Mouse (Mus musculus) embryonic facial prominence, embryonic 15.5 days (tissue): ENCODE measurements around the gene Casp6. TPM values are rescaled to one million over a fixed set of nuclear protein-coding genes. Genes with fewer than 3 reads are reported as not detected.

Experiments
- ATAC-seq: fragments of 200-750 bp; cut with Nextera tagmentation; 2 replicates; pipeline ENCODE4 v1.8.0; 2017; ENCODE audit warnings: low read depth, moderate TSS enrichment; ENCODE audit not compliant: insufficient number of reproducible peaks, low FRiP score, low TSS enrichment
- H3K27ac ChIP-seq: fragments of 300-500 bp; sonication (generic); replicated peaks from 2 replicates; pipeline ENCODE4 v1.5.1; 2015; ENCODE audit warnings: mild to moderate bottlenecking, inconsistent platforms
- H3K27me3 ChIP-seq: fragments of 300-500 bp; sonication (generic); 2 replicates; pipeline ENCODE4 v1.6.1; 2015; ENCODE audit warnings: inconsistent platforms
- H3K36me3 ChIP-seq: fragments of 300-500 bp; sonication (generic); 2 replicates; pipeline ENCODE4 v1.6.1; 2015; ENCODE audit warnings: mild to moderate bottlenecking, inconsistent platforms
- H3K4me1 ChIP-seq: fragments of 300-500 bp; sonication (generic); 2 replicates; pipeline ENCODE4 v1.6.1; 2015; ENCODE audit warnings: inconsistent platforms
- H3K4me2 ChIP-seq: fragments of 300-500 bp; sonication (generic); replicated peaks from 2 replicates; pipeline ENCODE4 v1.6.1; 2015; ENCODE audit warnings: mild to moderate bottlenecking, inconsistent platforms
- H3K4me3 ChIP-seq: fragments of 300-500 bp; sonication (generic); replicated peaks from 2 replicates; pipeline ENCODE4 v1.5.1; 2015; ENCODE audit warnings: mild to moderate bottlenecking, inconsistent platforms
- H3K9ac ChIP-seq: fragments of 300-500 bp; sonication (generic); 2 replicates; pipeline ENCODE4 v1.6.1; 2015; ENCODE audit warnings: inconsistent platforms
- H3K9me3 ChIP-seq: fragments of 300-500 bp; sonication (generic); replicated peaks from 2 replicates; pipeline ENCODE4 v1.6.1; 2016; ENCODE audit warnings: inconsistent platforms
- WGBS: fragments of 180-500 bp; shearing (Covaris S2); methylation state at CpG from one replicate; pipeline ENCODE4 v1.1.7; 2015; 5-methylcytosine and 5-hydroxymethylcytosine counted together
- polyA plus RNA-seq: library from polyadenylated mRNA; unstranded; fragments of >200 nt; fragmentation: Nextera tagmentation; extraction: Ambion mirVana; gene quantifications from 2 replicates; pipeline ENCODE4 v1.2.1, GENCODE M21; 2015

The Casp6 gene
- polyA plus RNA-seq, 1 experiment from 2014 or later: 65.9 TPM

GRCm38 (mm10) chr3:129887779-129888517 lies 13.3 kb upstream of the Casp6 start:
- Histone ChIP-seq H3K9ac (no peak overlapping the region), H3K4me3 (no peak overlapping the region), H3K27me3 (no peaks in the 10 kb centered on the region), H3K27ac (no peak overlapping the region), H3K4me2 (no peak overlapping the region), H3K36me3 (no peaks in the 10 kb centered on the region), H3K9me3 (no peaks in the 10 kb centered on the region), H3K4me1 (no peaks in the 10 kb centered on the region)
- no peak for ATAC-seq
- 75% methylated on average over 13 of the region's 13 CpGs for WGBS

GRCm38 (mm10) chr3:129892003-129892402 lies 9.2 kb upstream of the Casp6 start:
- Histone ChIP-seq H3K9me3 (no peaks in the 10 kb centered on the region), H3K4me1 (no peaks in the 10 kb centered on the region), H3K9ac (no peak overlapping the region), H3K36me3 (no peaks in the 10 kb centered on the region), H3K27ac (no peak overlapping the region), H3K4me2 (no peak overlapping the region), H3K27me3 (no peaks in the 10 kb centered on the region), H3K4me3 (no peak overlapping the region)
- ATAC-seq: no peak
- 87% methylated on average over 5 of the region's 5 CpGs for WGBS

GRCm38 (mm10) chr3:129893143-129893542 lies 8.1 kb upstream of the Casp6 start:
- H3K4me1 ChIP-seq: no peaks in the 10 kb centered on the region
- H3K9ac ChIP-seq: no peak overlapping the region
- H3K9me3 ChIP-seq: no peaks in the 10 kb centered on the region
- no peak for ATAC-seq
- H3K4me3 ChIP-seq: no peak overlapping the region
- H3K36me3 ChIP-seq: no peaks in the 10 kb centered on the region
- H3K27me3 ChIP-seq: no peaks in the 10 kb centered on the region
- WGBS: 89% methylated on average over 3 of the region's 3 CpGs
- no peak overlapping the region for H3K4me2 ChIP-seq
- H3K27ac ChIP-seq: no peak overlapping the region

- Histone ChIP-seq H3K4me1 (no peaks in the 10 kb centered on the region), H3K4me2 (no peak overlapping the region), H3K9me3 (no peaks in the 10 kb centered on the region), H3K9ac (no peak overlapping the region), H3K27ac (no peak overlapping the region), H3K4me3 (no peak overlapping the region), H3K36me3 (no peaks in the 10 kb centered on the region), H3K27me3 (no peaks in the 10 kb centered on the region)
- 54% methylated on average over 6 of the region's 6 CpGs for WGBS
- ATAC-seq: no peak
Measured at GRCm38 (mm10) chr3:129896591-129896990, 4.6 kb upstream of the Casp6 start.

GRCm38 (mm10) chr3:129898886-129899285 lies 2.3 kb upstream of the Casp6 start:
- no peaks in the 10 kb centered on the region for H3K36me3 ChIP-seq
- H3K9me3 ChIP-seq: no peaks in the 10 kb centered on the region
- no peak overlapping the region for H3K4me2 ChIP-seq
- H3K4me1 ChIP-seq: peaks cover 15% of the 10 kb centered on the region
- H3K9ac ChIP-seq: no peak overlapping the region
- WGBS: 67% methylated on average over 4 of the region's 4 CpGs
- no peak for ATAC-seq
- H3K27me3 ChIP-seq: no peaks in the 10 kb centered on the region
- H3K4me3 ChIP-seq: no peak overlapping the region
- H3K27ac ChIP-seq: no peak overlapping the region

- peaks cover 13% of the 10 kb centered on the region; the same call in 1 of the 2 replicates for H3K36me3 ChIP-seq
- H3K4me3 ChIP-seq: no peak overlapping the region
- H3K9ac ChIP-seq: no peak overlapping the region
- H3K27ac ChIP-seq: no peak overlapping the region
- WGBS: 85% methylated on average over 3 of the region's 3 CpGs
- peaks cover 15% of the 10 kb centered on the region for H3K4me1 ChIP-seq
- no peaks in the 10 kb centered on the region for H3K27me3 ChIP-seq
- no peak for ATAC-seq
- H3K9me3 ChIP-seq: no peaks in the 10 kb centered on the region
- H3K4me2 ChIP-seq: no peak overlapping the region
Measured at GRCm38 (mm10) chr3:129903369-129903768, 2.1 kb downstream of the Casp6 start.

GRCm38 (mm10) chr3:129903866-129904265 lies 2.6 kb downstream of the Casp6 start:
- WGBS: 84% methylated on average over 8 of the region's 8 CpGs
- no peak overlapping the region for H3K4me2 ChIP-seq
- no peaks in the 10 kb centered on the region for H3K27me3 ChIP-seq
- H3K36me3 ChIP-seq: peaks cover 17% of the 10 kb centered on the region
- no peak overlapping the region for H3K9ac ChIP-seq
- no peak overlapping the region for H3K4me3 ChIP-seq
- no peak overlapping the region for H3K27ac ChIP-seq
- H3K9me3 ChIP-seq: no peaks in the 10 kb centered on the region
- no peak for ATAC-seq
- H3K4me1 ChIP-seq: peaks cover 15% of the 10 kb centered on the region

GRCm38 (mm10) chr3:129904381-129905132 lies 3.3 kb downstream of the Casp6 start:
- no peak for ATAC-seq
- 80% methylated on average over 7 of the region's 7 CpGs for WGBS

GRCm38 (mm10) chr3:129912025-129912424 lies 10.8 kb downstream of the Casp6 start:
- no peak overlapping the region for H3K4me2 ChIP-seq
- H3K36me3 ChIP-seq: peaks cover 56% of the 10 kb centered on the region
- no peak overlapping the region for H3K4me3 ChIP-seq
- no peak overlapping the region for H3K9ac ChIP-seq
- H3K27ac ChIP-seq: no peak overlapping the region
- no peaks in the 10 kb centered on the region for H3K27me3 ChIP-seq
- no peaks in the 10 kb centered on the region for H3K9me3 ChIP-seq
- no peak for ATAC-seq
- 93% methylated on average over 14 of the region's 14 CpGs for WGBS
- no peaks in the 10 kb centered on the region for H3K4me1 ChIP-seq

More at GRCm38 (mm10) chr3:129904381-129905132, 3.3 kb downstream of the Casp6 start:
- Histone ChIP-seq H3K36me3 (peaks cover 24% of the 10 kb centered on the region), H3K4me3 (no peak overlapping the region), H3K4me1 (peaks cover 15% of the 10 kb centered on the region), H3K27me3 (no peaks in the 10 kb centered on the region), H3K9ac (no peak overlapping the region), H3K4me2 (no peak overlapping the region), H3K27ac (no peak overlapping the region), H3K9me3 (no peaks in the 10 kb centered on the region)

GRCm38 (mm10) chr3:129913241-129913640 lies 12.0 kb downstream of the Casp6 start:
- H3K9me3 ChIP-seq: no peaks in the 10 kb centered on the region
- H3K9ac ChIP-seq: no peak overlapping the region
- ATAC-seq: no peak
- H3K4me2 ChIP-seq: no peak overlapping the region
- peaks cover 53% of the 10 kb centered on the region for H3K36me3 ChIP-seq
- 90% methylated on average over 13 of the region's 13 CpGs for WGBS
- no peaks in the 10 kb centered on the region for H3K27me3 ChIP-seq
- no peak overlapping the region for H3K27ac ChIP-seq
- H3K4me3 ChIP-seq: no peak overlapping the region
- H3K4me1 ChIP-seq: no peaks in the 10 kb centered on the region

GRCm38 (mm10) chr3:129917424-129917823 lies 16.2 kb downstream of the Casp6 start:
- Histone ChIP-seq H3K36me3 (peaks cover 20% of the 10 kb centered on the region), H3K9ac (no peak overlapping the region), H3K4me3 (no peak overlapping the region), H3K27me3 (no peaks in the 10 kb centered on the region), H3K9me3 (no peaks in the 10 kb centered on the region), H3K4me1 (no peaks in the 10 kb centered on the region), H3K4me2 (no peak overlapping the region), H3K27ac (no peak overlapping the region)
- 68% methylated on average over 3 of the region's 3 CpGs for WGBS
- ATAC-seq: no peak
